Mouse (Mus musculus) cerebellum, adult 8-10 months (tissue): ENCODE data around the gene Tmem17.

Experiments
- DNase-seq: peaks from one replicate; pipeline ENCODE4 v3.0.0; 2022

Gene Tmem17

GRCm38 (mm10) chr11:22512038-22513001, at the start of gene Tmem17:
Gene Tmem17 (plus strand): TSS chr11:22512088.
- peak; percentile 95 for DNase-seq

DNA sequence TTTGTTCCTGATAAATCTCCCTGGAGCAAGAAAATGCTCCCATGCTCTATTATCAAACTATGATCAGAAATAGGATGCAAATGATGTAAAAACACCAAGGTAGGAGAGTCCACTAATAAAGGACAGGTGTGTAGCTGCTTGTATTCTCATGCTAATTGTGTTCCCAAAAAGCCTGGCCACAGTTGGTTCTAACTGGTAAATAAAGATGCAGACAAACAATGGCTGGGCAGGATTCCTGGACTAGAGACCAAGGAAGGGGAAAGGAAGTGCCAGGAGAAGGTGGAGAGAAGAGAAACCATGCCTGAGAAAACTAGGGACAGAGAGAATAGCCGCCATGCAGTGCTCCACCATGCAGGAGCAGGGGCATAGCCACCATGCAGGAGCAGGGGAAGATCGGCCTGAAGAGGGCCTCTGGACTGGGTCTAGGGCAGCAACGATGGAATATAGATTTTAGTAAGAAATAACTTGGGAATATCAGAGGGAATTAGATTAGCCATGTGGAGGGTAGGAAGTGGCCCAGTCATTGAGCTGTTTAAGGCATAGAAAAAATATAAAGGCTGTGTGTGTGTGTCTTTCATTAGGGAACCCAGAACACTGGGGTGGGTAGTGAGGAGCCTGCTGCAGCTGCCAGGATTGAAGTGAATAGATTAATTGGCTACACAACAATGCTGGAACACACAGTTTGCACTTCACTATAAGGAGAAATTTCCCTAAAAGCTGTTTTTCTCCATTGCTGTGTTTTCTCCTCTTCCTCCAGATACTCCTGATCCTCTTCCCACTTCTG, 31.9 kb upstream of the Tmem17 start:
- DNase-seq: no peak

- no peak for DNase-seq
Observed at GRCm38 (mm10) chr11:22481639-22482361, 30.1 kb upstream of the Tmem17 start.

- DNase-seq: no peak
Observed at GRCm38 (mm10) chr11:22482362-22482760, 29.5 kb upstream of the Tmem17 start.

GRCm38 (mm10) chr11:22493694-22494319, 18.1 kb upstream of the Tmem17 start:
- no peak for DNase-seq

DNA sequence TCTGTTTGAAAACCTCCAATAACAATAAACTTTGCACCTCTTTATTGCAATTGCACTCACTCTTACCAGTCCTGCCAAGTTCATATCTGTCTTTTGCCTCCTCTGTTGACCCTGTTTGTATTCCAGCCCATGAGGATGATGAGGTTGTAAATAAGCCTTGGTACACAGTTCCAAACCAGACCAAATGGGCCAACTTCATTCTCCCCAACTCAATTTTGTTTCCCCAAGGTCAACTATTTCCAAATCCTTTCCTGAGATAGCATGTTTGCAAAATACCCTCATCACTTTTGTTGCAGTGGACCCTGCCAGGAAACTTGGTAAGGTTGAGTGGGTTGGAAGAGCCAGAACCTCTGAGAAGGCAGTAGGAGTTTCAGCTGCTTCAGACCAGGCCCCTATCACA, 16.9 kb upstream of the Tmem17 start:
- DNase-seq: no peak

DNA sequence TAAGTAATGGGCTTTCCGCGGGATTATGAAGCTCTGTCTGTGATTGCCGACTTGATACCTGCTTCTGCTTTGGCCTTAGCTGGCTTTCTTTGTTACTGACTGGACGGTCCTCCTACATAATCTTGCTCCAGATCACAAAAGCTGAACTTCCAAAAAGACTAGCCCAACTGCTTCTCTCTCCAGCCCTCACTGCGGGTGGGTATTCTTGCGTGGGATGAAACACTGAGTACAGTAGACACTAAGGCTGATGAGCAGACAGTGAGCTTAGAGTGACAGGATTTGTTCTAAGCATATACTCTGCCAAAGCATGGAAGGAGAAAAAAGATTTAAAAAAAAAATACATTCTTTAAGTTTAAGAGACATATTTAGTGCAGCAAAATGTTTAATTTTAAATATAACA, 12.5 kb upstream of the Tmem17 start:
- no peak for DNase-seq

- no peak for DNase-seq
Observed at GRCm38 (mm10) chr11:22499886-22500285, 12.0 kb upstream of the Tmem17 start.

GRCm38 (mm10) chr11:22500771-22501566, 10.9 kb upstream of the Tmem17 start:
- DNase-seq: no peak

DNA sequence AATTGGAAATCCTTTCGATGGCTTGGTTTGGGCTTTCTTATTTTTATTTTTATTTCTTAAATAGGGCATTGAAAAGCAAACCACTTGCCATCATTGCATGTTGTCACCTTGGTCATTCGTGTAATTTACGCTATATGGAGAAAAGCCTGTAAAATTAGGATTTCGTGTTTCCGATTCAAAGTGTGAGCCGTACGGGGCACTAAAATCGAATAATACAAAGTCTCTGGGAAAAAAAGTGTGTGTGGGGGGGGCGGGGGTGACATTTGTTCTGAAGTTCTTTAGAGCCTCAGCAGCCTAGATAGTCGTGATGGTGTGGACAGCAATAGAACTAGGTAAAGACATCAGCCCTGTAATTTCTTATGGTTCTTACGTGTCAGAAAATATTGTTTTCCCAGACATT, 1.2 kb downstream of the Tmem17 start:
- no peak for DNase-seq

GRCm38 (mm10) chr11:22515061-22515460, 3.2 kb downstream of the Tmem17 start:
- DNase-seq: no peak

DNA sequence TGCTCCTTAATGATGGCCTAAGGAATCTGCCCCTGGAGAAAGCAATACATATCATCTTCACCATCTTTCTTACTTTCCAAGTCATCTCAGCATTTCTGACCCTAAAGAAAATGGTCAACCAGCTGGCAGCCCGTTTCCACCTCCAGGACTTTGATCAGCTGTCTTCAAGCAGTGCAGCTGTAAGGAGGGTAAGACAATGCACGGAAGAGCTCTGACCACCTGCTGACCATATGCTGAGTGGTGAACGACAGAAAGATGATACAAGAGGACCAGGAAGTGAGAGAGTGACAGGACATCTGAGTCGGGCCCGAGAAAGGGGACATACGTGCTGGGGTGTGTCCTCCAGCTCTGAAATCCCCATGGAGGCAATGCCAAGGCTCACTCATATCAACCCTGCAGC, 6.6 kb downstream of the Tmem17 start:
- no peak for DNase-seq

DNA sequence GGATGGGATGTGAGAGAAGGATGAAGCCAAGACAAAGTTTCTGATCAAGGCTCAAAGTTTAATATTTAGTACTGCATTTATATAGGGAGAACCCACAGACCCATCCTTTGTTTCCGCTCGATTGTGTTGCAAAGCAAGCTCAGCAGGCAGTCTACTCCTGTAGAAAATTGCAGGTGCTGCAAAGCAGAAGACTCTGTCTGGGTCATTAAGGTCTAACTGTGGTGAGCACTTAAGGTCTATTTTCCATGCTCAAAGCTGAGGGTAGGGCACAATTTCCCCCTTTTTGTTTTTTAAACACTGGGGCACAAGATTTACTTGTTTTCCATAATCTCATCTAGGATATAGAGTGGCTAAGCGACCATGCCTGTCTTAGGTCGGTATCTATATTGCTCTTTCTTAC, 8.4 kb downstream of the Tmem17 start:
- no peak for DNase-seq

GRCm38 (mm10) chr11:22524606-22525005, 12.7 kb downstream of the Tmem17 start:
- DNase-seq: no peak

GRCm38 (mm10) chr11:22540600-22540999, 28.7 kb downstream of the Tmem17 start:
- DNase-seq: no peak

DNA sequence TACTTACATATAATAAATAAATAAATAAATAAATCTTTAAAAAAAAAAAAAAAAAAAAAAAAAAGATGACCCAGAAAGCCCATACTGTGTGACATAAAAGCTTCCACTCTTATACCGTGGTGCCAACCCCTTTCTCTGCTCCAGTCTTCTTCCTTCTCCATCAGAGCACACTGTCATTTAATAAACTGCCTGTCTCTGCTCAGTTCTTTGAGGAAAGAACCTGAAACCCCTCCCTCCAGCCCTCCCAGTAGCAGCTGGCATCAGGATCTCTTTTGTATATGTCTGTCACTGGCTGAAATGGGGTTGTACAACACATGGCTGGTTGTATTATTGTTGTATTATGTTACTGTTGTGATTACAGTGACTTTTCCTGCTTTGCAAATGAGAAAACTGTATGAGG, 48.2 kb downstream of the Tmem17 start:
- DNase-seq: no peak

DNA sequence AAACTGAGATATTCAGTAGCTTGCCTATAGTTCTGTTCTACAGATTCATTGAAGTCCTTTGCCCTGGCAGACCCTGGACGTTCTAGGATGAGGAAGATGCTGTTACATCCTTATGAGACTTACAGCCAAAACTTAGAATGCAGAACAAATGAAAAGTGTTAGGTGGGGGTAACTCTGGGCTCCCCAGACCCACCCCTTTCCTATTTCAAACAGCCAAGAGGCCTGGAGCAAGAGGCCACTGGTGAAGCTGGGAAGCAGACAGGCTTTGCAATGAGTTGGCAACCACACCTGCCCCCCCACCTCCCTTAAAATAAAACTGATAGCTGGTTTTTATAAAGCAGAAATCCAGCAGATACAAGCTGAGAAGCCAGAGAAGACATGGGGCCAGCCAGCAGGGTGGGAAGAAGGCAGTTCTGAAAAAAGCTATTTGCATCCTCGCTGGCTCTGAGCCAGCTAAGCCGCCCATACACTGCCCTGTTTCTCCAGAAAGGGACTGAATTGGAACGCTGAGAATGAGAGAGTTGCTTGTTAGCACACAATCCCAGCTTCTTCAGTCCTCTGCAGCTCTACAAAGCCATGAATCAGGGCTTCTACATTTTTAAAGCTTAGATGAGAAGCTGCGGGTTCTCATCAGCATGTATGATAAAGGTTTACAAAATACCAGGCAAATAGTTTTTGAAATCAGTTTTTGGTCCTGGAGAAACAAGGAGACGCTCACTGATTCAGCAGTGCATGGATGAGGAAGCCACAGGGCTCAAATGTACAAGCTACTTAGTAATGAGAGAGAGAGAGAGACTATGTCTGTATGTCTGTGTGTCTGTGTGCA, 48.8 kb downstream of the Tmem17 start:
- peak; percentile 23 for DNase-seq

DNA sequence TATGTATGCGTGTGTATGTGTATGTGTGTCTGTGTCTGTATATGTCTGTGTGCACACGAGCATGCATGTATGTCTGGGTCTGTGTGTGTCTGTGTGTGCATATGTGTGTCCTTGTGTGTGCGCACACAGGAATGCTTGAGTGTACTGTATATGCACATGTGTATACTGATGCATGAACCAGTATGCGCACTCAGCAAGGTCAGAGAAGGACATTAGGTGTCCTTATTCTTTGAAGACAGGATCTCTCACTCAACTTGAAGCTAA, 49.4 kb downstream of the Tmem17 start:
- DNase-seq: no peak

- DNase-seq: no peak
Observed at GRCm38 (mm10) chr11:22563706-22564105, 51.8 kb downstream of the Tmem17 start.

GRCm38 (mm10) chr11:22564676-22565075, 52.8 kb downstream of the Tmem17 start:
- DNase-seq: no peak
